Mouse (Mus musculus) brown adipose tissue, adult 24 weeks (tissue): Measurements from ENCODE around the gene Pou4f2. TPM values are rescaled to one million over a fixed set of nuclear protein-coding genes. Genes with fewer than 3 reads are reported as not detected.

ENCODE experiments used
- H3K27ac ChIP-seq: fragments of 200-500 bp; replicated peaks from 2 replicates; pipeline ENCODE4 v1.5.1; 2012; ENCODE audit warnings: low read depth, mild to moderate bottlenecking, low read length
- H3K4me1 ChIP-seq: fragments of 200-500 bp; 2 replicates; pipeline ENCODE4 v1.6.1; 2012; ENCODE audit warnings: low read length, mixed read lengths; ENCODE audit not compliant: control insufficient read depth, insufficient read depth, insufficient read length
- H3K4me3 ChIP-seq: fragments of 200-500 bp; 2 replicates; pipeline ENCODE4 v1.5.1; 2012; ENCODE audit warnings: low read depth, mild to moderate bottlenecking, low read length, moderate library complexity; ENCODE audit not compliant: insufficient read depth
- polyA plus RNA-seq: library from polyadenylated mRNA; stranded (reverse); fragments of >200 nt; gene quantifications from 2 replicates; pipeline ENCODE4 v1.2.4, GENCODE M21; 2012; ENCODE audit not compliant: missing spikeins, insufficient read depth, insufficient read length

The Pou4f2 gene
- not detected in 2 replicates for polyA plus RNA-seq

GRCm38 (mm10) chr8:78436071-78436651 lies at the start of gene Pou4f2:
Gene Pou4f2, minus strand, starts transcription at chr8:78436645.
- no peaks in the 10 kb centered on the region for H3K4me1 ChIP-seq
- H3K27ac ChIP-seq = no peak within 1 kb of the TSS
- H3K4me3 ChIP-seq = peak within 1 kb of the TSS; percentile 32; the same call in 1 of the 2 replicates

- Histone ChIP-seq H3K27ac (no peak overlapping the region), H3K4me3 (no peak overlapping the region), H3K4me1 (0 out of 2 replicates have a peak, but pooled peaks cover 3% of the 10 kb centered on the region)
Measured at GRCm38 (mm10) chr8:78477051-78477829, 40.8 kb upstream of the Pou4f2 start.

GRCm38 (mm10) chr8:78467889-78468288 lies 31.4 kb upstream of the Pou4f2 start:
- Histone ChIP-seq H3K27ac (no peak overlapping the region), H3K4me1 (no peaks in the 10 kb centered on the region; the same call in 1 of the 2 replicates), H3K4me3 (no peak overlapping the region)

- no peak overlapping the region for H3K4me3 ChIP-seq
- no peak overlapping the region for H3K27ac ChIP-seq
- no peaks in the 10 kb centered on the region; the same call in 1 of the 2 replicates for H3K4me1 ChIP-seq
Measured at GRCm38 (mm10) chr8:78463941-78464340, 27.5 kb upstream of the Pou4f2 start.

GRCm38 (mm10) chr8:78456441-78456840 lies 20.0 kb upstream of the Pou4f2 start:
- Histone ChIP-seq H3K4me3 (no peak overlapping the region), H3K27ac (no peak overlapping the region), H3K4me1 (no peaks in the 10 kb centered on the region)

GRCm38 (mm10) chr8:78442781-78443180 lies 6.3 kb upstream of the Pou4f2 start:
- Histone ChIP-seq H3K4me3 (no peak overlapping the region), H3K27ac (no peak overlapping the region), H3K4me1 (no peaks in the 10 kb centered on the region; the same call in 1 of the 2 replicates)

- Histone ChIP-seq H3K4me1 (no peaks in the 10 kb centered on the region; the same call in 1 of the 2 replicates), H3K4me3 (no peak overlapping the region), H3K27ac (no peak overlapping the region)
Measured at GRCm38 (mm10) chr8:78438121-78438520, 1.7 kb upstream of the Pou4f2 start.

GRCm38 (mm10) chr8:78437140-78438045 lies 948 bp upstream of the Pou4f2 start:
- Histone ChIP-seq H3K27ac (no peak overlapping the region), H3K4me3 (no peak overlapping the region), H3K4me1 (no peaks in the 10 kb centered on the region; the same call in 1 of the 2 replicates)

- H3K4me3 ChIP-seq = 0 out of 2 replicates have a peak overlapping the region, but pooled peaks have one; percentile 32
Measured at GRCm38 (mm10) chr8:78436661-78437060, 216 bp upstream of the Pou4f2 start.

GRCm38 (mm10) chr8:78435624-78435960 lies 853 bp downstream of the Pou4f2 start:
- H3K27ac ChIP-seq = no peak overlapping the region
- H3K4me3 ChIP-seq = no peak overlapping the region
- H3K4me1 ChIP-seq = no peaks in the 10 kb centered on the region

More at GRCm38 (mm10) chr8:78436661-78437060, 216 bp upstream of the Pou4f2 start:
- Histone ChIP-seq H3K27ac (no peak overlapping the region), H3K4me1 (no peaks in the 10 kb centered on the region; the same call in 1 of the 2 replicates)

- H3K4me3 ChIP-seq = no peak overlapping the region
- H3K27ac ChIP-seq = no peak overlapping the region
- H3K4me1 ChIP-seq = no peaks in the 10 kb centered on the region
Measured at GRCm38 (mm10) chr8:78434823-78435623, 1.4 kb downstream of the Pou4f2 start.

- H3K27ac ChIP-seq = no peak overlapping the region
- no peaks in the 10 kb centered on the region for H3K4me1 ChIP-seq
- no peak overlapping the region for H3K4me3 ChIP-seq
Measured at GRCm38 (mm10) chr8:78434340-78434739, 2.1 kb downstream of the Pou4f2 start.

GRCm38 (mm10) chr8:78433318-78433717 lies 3.1 kb downstream of the Pou4f2 start:
- H3K4me3 ChIP-seq = no peak overlapping the region

GRCm38 (mm10) chr8:78432451-78432850 lies 4.0 kb downstream of the Pou4f2 start:
- no peak overlapping the region for H3K27ac ChIP-seq
- no peaks in the 10 kb centered on the region for H3K4me1 ChIP-seq
- H3K4me3 ChIP-seq = no peak overlapping the region

More at GRCm38 (mm10) chr8:78433318-78433717, 3.1 kb downstream of the Pou4f2 start:
- no peaks in the 10 kb centered on the region for H3K4me1 ChIP-seq
- H3K27ac ChIP-seq = no peak overlapping the region
